Mouse (Mus musculus) heart, postnatal 10 days (tissue): ENCODE results near the gene Cdc73. TPM values are rescaled to one million over a fixed set of nuclear protein-coding genes. Genes with fewer than 3 reads are reported as not detected.
A peak's percentile ranks its signal among the peaks of the same experiment; 100 is the strongest.
"Not testable (repeated sequence)": the region's sequence is repeated elsewhere in the genome, so short reads cannot be mapped to it uniquely, and the experiment has no call there.

Experiments
- DNase-seq, 2 experiments: peaks; one replicate each; pipeline ENCODE4 v3.0.0; 2021
- intact Hi-C: fragments of 180-260 bp; cut with DNase I; formaldehyde crosslinking; loops from one replicate; pipeline ENCODE4 v1.15.1; 2025
- total RNA-seq, 2 experiments: library from RNA; stranded (reverse); gene quantifications; 2 replicates each; pipeline ENCODE4 v1.2.3; 2021

The Cdc73 gene
- 10 to 100 TPM; 51.0 to 52.8 TPM for total RNA-seq

DNA sequence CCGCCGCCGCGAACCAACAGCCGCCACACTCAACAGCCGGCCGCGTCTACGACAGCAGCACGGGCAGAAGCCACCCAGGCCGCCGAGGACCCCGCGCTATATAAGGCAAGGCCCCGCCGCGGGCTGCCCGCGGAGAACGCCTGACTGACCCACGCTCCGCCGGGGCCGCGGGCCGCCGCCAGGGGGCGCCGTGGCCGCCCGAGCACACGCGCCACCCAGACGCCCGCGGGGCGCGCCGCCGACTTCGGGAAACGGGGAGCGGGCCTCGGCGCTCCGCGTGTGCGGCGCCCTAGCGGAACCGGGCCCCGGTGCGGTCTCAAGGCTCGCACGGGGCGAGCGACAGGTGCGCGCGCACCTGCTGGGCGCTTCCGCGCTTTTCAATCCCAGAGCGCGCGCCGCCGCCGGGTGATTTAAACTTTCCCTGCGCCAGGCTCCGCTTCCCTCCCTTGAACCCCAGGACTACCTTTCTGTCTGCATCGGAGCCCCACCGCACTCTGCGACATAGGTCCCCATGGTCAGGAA, at the start of gene Cdc73:
Cdc73 (minus strand) TSS at position 153 of the 522 bp plus-strand sequence.
- peak; percentile 93 for DNase-seq
- intact Hi-C loops = loop anchor here (1.0 to 2.0 kb wide), 2 partner anchors 36 to 74 kb away; partner anchors contain the start of genes Trove2 and Uchl5

GRCm38 (mm10) chr1:143745871-143746270, 43.2 kb upstream of the Cdc73 start:
- intact Hi-C loops = no loop called here
- no peak for DNase-seq

GRCm38 (mm10) chr1:143742186-143742585, 39.5 kb upstream of the Cdc73 start:
- no peak for DNase-seq
- intact Hi-C loops = no loop called here

GRCm38 (mm10) chr1:143741331-143741730, 38.6 kb upstream of the Cdc73 start:
- intact Hi-C loops = no loop called here
- DNase-seq = no peak

DNA sequence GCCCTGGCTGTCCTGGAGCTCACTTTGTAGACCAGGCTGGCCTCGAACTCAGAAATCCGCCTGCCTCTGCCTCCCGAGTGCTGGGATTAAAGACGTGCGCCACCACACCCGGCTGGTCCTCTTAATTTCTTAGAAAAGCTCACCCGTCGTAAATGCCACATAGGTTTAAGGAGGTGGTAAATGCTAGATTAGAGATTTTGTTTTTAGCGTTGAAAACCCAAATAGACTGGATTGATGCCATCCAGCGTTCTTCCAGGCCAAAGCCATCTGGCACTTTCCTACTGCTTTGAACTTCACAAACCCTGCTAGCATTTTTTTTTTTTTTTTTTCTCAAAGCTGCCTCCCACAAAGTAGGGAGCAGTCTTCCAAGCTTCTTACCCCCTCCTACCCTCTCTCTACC, 37.9 kb upstream of the Cdc73 start:
- intact Hi-C loops = no loop called here
- DNase-seq = no peak

GRCm38 (mm10) chr1:143739361-143740350, 37.0 kb upstream of the Cdc73 start:
- intact Hi-C loops = loop anchor here (1.0 kb wide), 1 partner anchor 37 kb away; the partner anchor contains the start of gene Cdc73
- peak; percentile 84 to 85 for DNase-seq

- DNase-seq = peak in 1 of 2 experiments; percentile 10
- intact Hi-C loops = loop anchor here (1.0 kb wide), 1 partner anchor 37 kb away; the partner anchor contains the start of gene Cdc73
These were observed 36.1 kb upstream of the Cdc73 start for GRCm38 (mm10) chr1:143738811-143739210.

DNA sequence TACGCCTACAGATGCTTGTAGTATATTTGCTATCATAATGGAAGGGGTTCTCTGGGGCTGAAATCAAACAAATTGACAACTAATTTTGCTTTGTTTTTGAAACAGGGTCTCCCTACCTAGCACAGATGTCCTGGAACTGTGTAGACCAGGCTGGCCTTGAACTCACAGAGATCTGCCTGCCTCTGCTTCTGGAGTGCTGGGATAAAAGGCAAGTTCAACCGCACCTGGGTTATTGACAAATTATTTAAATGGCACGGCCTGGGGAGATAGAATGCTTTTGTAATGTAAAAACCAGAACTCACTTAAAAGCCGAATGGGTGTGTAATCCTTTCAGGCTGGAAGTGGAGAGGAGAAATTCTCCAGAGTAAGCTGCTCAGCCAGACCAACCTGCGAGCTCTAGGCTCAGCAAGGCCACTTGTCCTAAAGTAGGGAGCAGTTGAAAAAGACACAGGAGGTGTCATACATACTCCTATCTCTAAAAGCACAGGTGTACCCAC, 31.3 kb upstream of the Cdc73 start:
- DNase-seq = no peak
- intact Hi-C loops = no loop called here

GRCm38 (mm10) chr1:143731691-143732090, 29.0 kb upstream of the Cdc73 start:
- intact Hi-C loops = no loop called here
- no peak for DNase-seq

GRCm38 (mm10) chr1:143730899-143731298, 28.2 kb upstream of the Cdc73 start:
- DNase-seq = peak in 1 of 2 experiments; percentile 30
- intact Hi-C loops = no loop called here

DNA sequence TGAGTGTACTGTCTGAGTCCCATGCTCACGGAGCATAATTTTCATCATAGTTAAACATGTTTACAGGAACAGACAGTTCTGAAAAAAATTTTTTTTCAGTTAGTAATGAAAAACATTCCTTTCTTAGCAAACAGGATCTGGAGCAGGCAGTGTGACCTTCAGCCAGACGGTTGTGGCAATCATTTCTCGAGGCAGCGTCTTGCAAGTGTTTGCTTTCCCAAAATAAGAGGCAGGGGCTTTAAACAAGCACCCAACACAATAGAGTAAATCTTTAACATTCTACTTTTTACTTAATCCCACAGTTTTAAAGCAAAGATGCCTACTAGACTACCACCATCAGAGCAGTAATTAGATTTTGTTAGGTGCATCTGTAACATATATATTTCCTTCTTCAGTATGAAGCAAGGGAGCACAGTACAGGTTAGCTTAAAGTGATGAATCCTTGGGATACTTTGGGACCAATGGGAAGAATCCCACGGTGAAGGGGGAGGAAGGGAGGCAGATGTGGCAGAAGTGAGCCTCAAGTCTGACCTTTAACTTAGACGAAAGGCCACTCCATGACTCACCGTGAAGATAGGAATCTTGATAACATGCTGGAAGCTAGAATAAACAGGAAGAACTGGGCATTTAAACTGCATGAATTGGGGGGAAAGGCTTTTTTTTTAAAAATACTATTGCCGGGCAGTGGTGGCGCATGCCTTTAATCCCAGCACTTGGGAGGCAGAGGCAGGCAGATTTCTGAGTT, 25.2 kb upstream of the Cdc73 start:
- intact Hi-C loops = no loop called here
- no peak for DNase-seq

GRCm38 (mm10) chr1:143724456-143725064, 21.9 kb upstream of the Cdc73 start:
- intact Hi-C loops = no loop called here
- no peak for DNase-seq

DNA sequence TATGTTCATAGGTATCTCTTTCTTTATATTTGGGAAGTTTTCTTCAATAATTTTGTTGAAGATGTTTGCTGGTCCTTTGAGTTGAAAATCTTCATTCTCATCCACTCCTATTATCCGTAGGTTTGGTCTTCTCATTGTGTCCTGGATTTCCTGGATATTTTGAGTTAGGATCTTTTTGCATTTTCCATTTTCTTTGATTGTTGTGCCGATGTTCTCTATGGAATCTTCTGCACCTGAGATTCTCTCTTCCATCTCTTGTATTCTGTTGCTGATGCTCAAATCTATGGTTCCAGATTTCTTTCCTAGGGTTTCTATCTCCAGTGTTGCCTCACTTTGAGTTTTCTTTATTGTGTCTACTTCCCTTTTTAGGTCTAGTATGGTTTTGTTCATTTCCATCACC, 13.3 kb upstream of the Cdc73 start, which contains the start of gene Glrx2:
Glrx2 (plus strand) TSS at position 301 of the 400 bp plus-strand sequence.
- DNase-seq, intact Hi-C loops: not testable (repeated sequence)

DNA sequence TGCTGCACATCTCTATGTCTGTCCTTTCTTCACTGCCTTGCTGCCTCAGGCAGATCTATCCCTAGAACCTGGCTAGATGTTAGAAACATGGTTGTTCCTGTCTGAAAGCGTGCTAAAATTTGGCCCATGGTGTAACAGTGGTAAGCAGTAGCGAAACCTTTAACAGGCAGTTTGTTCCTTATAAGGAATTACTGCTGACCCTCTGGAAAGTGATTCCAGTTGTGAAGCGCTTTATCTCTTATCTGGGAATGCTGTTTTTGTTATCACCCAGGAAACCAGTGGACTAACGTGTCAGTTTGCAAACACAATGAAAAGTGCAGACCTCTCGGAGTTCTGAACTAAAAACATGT, 7.9 kb upstream of the Cdc73 start:
- intact Hi-C loops = no loop called here
- no peak for DNase-seq

- intact Hi-C loops = no loop called here
- no peak for DNase-seq
These were observed 7.4 kb upstream of the Cdc73 start for GRCm38 (mm10) chr1:143709966-143710626.

GRCm38 (mm10) chr1:143708361-143708760, 5.7 kb upstream of the Cdc73 start:
- intact Hi-C loops = no loop called here
- no peak for DNase-seq

- DNase-seq = no peak
- intact Hi-C loops = no loop called here
These were observed 4.3 kb upstream of the Cdc73 start for GRCm38 (mm10) chr1:143707006-143707405.

DNA sequence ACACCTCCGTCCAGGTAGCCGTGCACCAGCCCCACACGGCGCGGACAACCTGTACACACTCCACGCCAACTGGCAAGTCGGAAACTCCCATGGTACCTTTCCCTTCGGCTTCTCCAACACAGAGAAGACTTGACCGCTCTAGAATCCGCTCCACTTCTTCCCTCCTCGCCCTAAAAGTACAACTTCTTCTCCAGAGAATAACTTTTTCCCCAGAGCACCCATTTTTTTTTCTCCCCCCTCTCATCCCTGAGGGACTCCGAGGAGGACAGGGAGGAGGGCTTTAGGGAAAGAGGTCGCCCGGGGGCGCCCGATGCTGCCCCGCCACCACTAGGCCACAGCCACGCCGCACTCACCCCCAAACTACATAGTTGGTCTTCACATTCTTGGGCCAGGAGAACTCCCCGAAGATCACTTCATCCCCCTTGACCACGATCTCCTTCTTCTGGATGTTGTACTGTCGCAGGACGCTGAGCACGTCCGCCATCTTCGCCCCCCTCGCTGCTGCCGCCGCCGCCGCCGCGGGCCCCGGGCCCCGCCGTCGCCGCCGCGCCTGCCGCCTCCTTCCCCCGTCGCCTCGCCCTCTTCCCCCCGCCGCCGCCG, 452 bp downstream of the Cdc73 start:
- DNase-seq = peak in 1 of 2 experiments; percentile 74
- intact Hi-C loops = loop anchor here (1.0 to 2.0 kb wide), 2 partner anchors 37 to 75 kb away; partner anchors contain the start of genes Trove2 and Uchl5

DNA sequence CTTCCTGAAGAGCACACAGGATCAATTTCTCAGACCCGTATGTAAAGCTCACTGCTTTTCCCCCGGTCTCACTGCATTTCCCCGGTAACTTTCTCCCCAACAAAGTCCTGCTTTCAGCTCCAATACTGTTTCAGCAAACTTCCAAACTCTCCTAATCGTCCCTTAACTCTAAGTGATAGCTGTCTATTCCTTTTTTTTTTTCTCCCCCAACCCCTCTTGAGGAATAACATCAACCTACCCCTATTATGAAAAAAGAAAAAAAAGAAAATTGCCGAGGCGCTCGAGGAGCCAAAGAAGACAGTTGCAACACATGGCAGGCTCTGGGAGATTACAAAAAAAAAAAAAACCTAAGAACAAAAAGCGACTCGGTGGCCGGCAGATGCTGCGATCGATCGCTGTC, 957 bp downstream of the Cdc73 start:
- no peak for DNase-seq
- intact Hi-C loops = loop anchor here (1.0 to 2.0 kb wide), 2 partner anchors 38 to 75 kb away; partner anchors contain the start of genes Trove2 and Uchl5
